Mouse (Mus musculus) c-Kit-positive CD71-negative TER-119-negative erythroid progenitor cells, embryonic 14.5 days (primary cell): ENCODE measurements at regions not wholly inside any gene's neighbourhood (a gene's known extent, or its start where the extent isn't known, plus 50 kb on each side); places are given as distances from the start of the nearest gene placed in this dataset.
A peak's percentile ranks its signal among the peaks of the same experiment; 100 is the strongest.

Source experiments
- DNase-seq: peaks from one replicate; pipeline ENCODE4 v3.0.0-alpha.2; 2013; ENCODE audit warnings: low read depth

DNA sequence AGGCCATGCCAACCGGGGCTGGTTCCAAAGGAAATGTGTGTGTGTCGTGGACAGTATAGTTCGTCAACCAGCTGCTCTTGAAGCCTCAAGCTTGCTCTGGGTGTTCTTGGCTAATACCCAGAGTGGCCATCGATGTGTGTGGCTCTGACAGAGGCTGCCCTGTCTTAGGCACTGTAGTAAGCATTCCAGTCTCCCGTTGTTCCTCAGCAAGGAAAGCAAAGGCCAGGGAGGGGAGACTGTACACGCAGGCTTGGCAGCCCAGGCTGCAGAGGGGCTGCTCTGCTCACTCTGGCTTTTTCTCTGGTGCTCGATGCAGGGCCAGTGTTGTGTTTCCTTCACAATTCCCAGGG lies 106.1 kb upstream of the Unc5b start:
- DNase-seq = no peak

DNA sequence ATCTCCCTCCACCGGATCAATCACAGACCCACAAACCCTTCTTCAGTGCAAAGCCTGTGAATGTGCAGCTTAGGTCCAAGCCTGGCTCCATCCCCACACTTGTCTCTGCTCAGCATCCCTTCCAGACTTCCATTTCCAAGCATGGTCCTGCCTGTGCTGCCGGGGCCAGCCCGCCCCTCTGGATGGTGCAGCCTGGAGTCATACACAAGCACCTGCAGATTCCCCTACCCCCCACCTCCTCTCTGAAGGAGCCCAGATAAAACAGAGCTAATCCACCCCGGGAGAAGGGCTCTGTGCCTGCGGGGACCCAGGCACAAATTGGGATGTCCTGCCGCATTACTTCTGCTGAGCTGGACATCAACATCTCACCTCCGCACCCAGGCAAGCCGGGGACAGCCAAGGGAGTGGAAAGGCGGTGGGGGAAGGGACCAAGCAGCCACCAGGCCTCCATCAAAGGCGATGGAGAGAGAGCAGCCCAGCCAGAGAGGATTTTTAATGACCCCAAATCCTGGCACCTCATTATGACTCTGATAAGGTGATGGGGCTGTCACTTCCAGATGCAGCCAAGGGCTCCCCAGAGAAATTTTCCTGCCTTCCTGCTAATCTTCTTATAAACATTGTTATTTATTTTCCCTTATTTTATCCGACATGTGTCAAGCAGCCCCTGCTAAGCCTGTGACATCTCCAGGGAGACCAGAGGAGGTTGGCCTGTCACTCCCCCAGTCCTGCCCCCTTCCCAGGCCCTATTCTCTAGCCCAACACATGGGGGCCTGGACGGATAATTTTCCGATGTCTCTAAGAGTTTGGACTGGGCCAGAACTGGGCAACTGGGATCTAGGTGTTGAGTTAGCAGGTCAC lies 105.5 kb upstream of the Unc5b start:
- DNase-seq = no peak

GRCm38 (mm10) chr10:60934297-60935286 lies 103.2 kb upstream of the Unc5b start:
- DNase-seq = peak; percentile 37

GRCm38 (mm10) chr10:60933891-60934290 lies 102.5 kb upstream of the Unc5b start:
- no peak for DNase-seq

DNA sequence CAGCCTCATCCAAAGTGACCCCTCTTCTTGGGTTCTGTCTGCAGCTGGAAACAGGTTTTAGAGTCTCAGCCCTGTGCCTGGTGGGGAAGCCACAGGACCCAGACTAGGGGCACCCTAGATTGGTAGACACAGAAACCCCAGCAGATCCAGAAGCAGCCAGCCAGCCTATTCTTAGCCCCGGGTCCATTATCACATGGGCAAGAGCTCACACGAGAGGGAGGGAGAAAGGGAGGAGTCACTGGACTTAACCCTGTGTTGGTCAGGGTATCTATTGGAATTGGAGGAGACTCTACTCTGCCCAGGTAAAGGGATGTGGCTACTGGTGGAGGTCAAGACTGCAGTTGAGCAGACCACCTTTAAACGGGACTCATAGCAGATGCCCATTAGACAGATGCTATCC lies 101.5 kb upstream of the Unc5b start:
- no peak for DNase-seq

GRCm38 (mm10) chr10:60931891-60932378 lies 100.6 kb upstream of the Unc5b start:
- peak; percentile 17 for DNase-seq

GRCm38 (mm10) chr10:60928646-60929045 lies 97.3 kb upstream of the Unc5b start:
- DNase-seq = no peak

- no peak for DNase-seq
Measured at GRCm38 (mm10) chr10:60928164-60928563, 96.8 kb upstream of the Unc5b start.

DNA sequence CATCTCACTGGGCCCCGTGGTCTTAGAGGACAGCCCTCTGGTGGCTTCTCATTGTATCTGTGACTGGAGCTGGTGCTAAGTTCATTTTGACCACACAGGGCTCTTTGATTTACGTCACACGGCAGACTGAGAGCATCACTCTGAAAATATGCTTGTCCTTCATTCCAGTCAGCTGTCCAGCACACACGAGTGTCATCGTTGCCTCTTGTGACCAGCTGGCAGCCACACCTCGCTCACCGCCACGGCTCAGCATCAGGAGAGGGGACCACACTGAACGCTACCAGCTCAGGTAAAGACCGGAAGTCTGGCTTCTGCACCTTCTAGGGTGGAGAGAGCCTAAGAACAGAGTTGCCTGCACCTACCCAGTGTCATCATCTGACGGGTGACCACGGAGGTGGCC lies 95.3 kb upstream of the Unc5b start:
- DNase-seq = no peak

- DNase-seq = no peak
Measured at GRCm38 (mm10) chr10:60925644-60926043, 94.3 kb upstream of the Unc5b start.

GRCm38 (mm10) chr10:60925198-60925597 lies 93.8 kb upstream of the Unc5b start:
- no peak for DNase-seq

DNA sequence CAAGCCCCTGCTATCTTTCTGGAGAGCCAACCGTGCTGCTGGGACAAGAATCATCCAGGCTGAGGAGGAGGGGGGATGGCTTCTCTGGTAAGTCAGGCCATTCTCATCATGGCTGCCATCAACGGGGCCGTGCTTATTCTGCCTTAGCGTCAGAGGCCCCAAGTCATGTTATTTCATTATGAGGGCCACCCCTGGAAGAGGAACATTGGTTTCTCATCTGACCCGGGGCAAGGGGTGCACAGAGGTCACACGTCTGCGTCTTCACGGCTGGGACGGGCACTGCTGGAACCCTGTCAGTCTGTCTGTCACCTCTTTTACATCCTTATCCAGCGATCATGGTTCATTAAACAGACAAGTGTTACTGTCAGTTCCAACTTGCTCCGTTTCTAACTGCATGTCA lies 92.4 kb upstream of the Unc5b start:
- no peak for DNase-seq

GRCm38 (mm10) chr10:60920621-60921020 lies 89.2 kb upstream of the Unc5b start:
- DNase-seq = no peak

DNA sequence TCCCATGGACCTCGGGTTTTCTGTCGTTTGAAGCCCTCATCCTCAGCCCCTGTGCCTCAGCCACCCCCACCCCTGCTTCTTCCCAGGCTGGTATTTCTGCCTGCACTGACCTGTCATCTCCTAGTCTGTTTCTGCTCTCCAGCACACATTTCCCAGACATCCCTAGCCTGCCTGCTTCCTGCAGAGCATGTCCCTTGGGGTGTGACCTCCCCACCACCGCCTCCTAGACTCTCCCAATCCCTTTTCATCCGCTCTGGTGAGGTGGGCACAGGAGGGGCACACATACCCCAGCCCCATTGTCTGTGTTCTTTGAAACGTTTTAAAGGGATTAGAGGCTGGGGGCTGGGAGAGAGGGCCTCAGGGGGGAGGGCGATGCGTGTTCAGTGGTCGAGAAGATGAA lies 86.6 kb upstream of the Unc5b start:
- no peak for DNase-seq

- peak; percentile 28 for DNase-seq
Measured at GRCm38 (mm10) chr10:60914391-60914790, 83.0 kb upstream of the Unc5b start.

GRCm38 (mm10) chr10:60913456-60913900 lies 82.1 kb upstream of the Unc5b start:
- DNase-seq = no peak

- DNase-seq = no peak
Measured at GRCm38 (mm10) chr10:60904351-60904750, 73.0 kb upstream of the Unc5b start.

GRCm38 (mm10) chr10:60900992-60901391 lies 69.6 kb upstream of the Unc5b start:
- no peak for DNase-seq

GRCm38 (mm10) chr10:60893810-60894147 lies 62.4 kb upstream of the Unc5b start:
- DNase-seq = no peak

- no peak for DNase-seq
Measured at GRCm38 (mm10) chr10:60893130-60893809, 61.9 kb upstream of the Unc5b start.

- no peak for DNase-seq
Measured at GRCm38 (mm10) chr10:60892730-60893129, 61.3 kb upstream of the Unc5b start.

- no peak for DNase-seq
Measured at GRCm38 (mm10) chr10:60891476-60892170, 60.2 kb upstream of the Unc5b start.
